Mouse (Mus musculus): Measurements from ENCODE around the gene Dock1. TPM values are rescaled to one million over a fixed set of nuclear protein-coding genes. Genes with fewer than 3 reads are reported as not detected.

Gene Dock1
- total and polyA plus RNA-seq, 3 experiments: not detected

- Histone ChIP-seq H3K4me2 (ENCODE audit: insufficient read depth, low read depth, poor library complexity, severe bottlenecking) (no peak overlapping the region), H3K4me1 (ENCODE audit: control insufficient read depth in 1 of 2, insufficient read depth in 2 of 2) (no peaks in the 10 kb centered on the region), H3K9ac (ENCODE audit: insufficient read depth, low read depth) (no peak overlapping the region), H3K27ac (ENCODE audit: insufficient read depth, low read depth) (no peak overlapping the region), H3K4me3 (replicated peaks in 1 of 3; ENCODE audit: low read depth in 2 of 3, low read length in 2 of 3, poor library complexity in 1 of 3) (no peak overlapping the region), H3K9me3 (replicated peaks; ENCODE audit: low read length) (peaks cover 87% of the 10 kb centered on the region), H3K27me3 (replicated peaks) (no peaks in the 10 kb centered on the region), H3K79me2 (replicated peaks; ENCODE audit: control insufficient read depth, extremely low read depth, insufficient read depth, poor library complexity, severe bottlenecking) (no peaks in the 10 kb centered on the region), H3K36me3 (replicated peaks in 1 of 2; ENCODE audit: control insufficient read depth in 1 of 2, insufficient read depth in 1 of 2, low read length in 1 of 2) (no peaks in the 10 kb centered on the region)
- dilution Hi-C loops (cut with MboI; ENCODE audit: extremely low pct_ligation_motif_present, extremely low pct_unique_long_range_greater_than_20kb, low sequenced_read_pairs): no loop called here
- no peak for TF ChIP-seq RCOR1 (conservative IDR thresholded peaks at IDR 0.05; ENCODE audit: low read depth, low read length)
- no peak for DNase-seq (ENCODE audit: extremely low read depth)
- in situ Hi-C loops (cut with MboI; ENCODE audit: low pct_ligation_motif_present, low pct_unique_long_range_greater_than_20kb, low sequenced_read_pairs): no loop called here
These were observed 202.1 kb downstream of the Dock1 start for GRCm38 (mm10) chr7:134872511-134872910.

GRCm38 (mm10) chr7:134872981-134873380 lies 202.5 kb downstream of the Dock1 start:
- Histone ChIP-seq H3K4me1 (ENCODE audit: control insufficient read depth in 1 of 2, insufficient read depth in 2 of 2) (no peaks in the 10 kb centered on the region), H3K79me2 (replicated peaks; ENCODE audit: control insufficient read depth, extremely low read depth, insufficient read depth, poor library complexity, severe bottlenecking) (no peaks in the 10 kb centered on the region), H3K36me3 (replicated peaks in 1 of 2; ENCODE audit: control insufficient read depth in 1 of 2, insufficient read depth in 1 of 2, low read length in 1 of 2) (no peaks in the 10 kb centered on the region), H3K27ac (ENCODE audit: insufficient read depth, low read depth) (no peak overlapping the region), H3K4me2 (ENCODE audit: insufficient read depth, low read depth, poor library complexity, severe bottlenecking) (no peak overlapping the region), H3K4me3 (replicated peaks in 1 of 3; ENCODE audit: low read depth in 2 of 3, low read length in 2 of 3, poor library complexity in 1 of 3) (no peak overlapping the region), H3K9me3 (replicated peaks; ENCODE audit: low read length) (peaks cover 87% of the 10 kb centered on the region), H3K27me3 (replicated peaks) (no peaks in the 10 kb centered on the region), H3K9ac (ENCODE audit: insufficient read depth, low read depth) (no peak overlapping the region)
- no peak for DNase-seq (ENCODE audit: extremely low read depth)
- in situ Hi-C loops (cut with MboI; ENCODE audit: low pct_ligation_motif_present, low pct_unique_long_range_greater_than_20kb, low sequenced_read_pairs): no loop called here
- dilution Hi-C loops (cut with MboI; ENCODE audit: extremely low pct_ligation_motif_present, extremely low pct_unique_long_range_greater_than_20kb, low sequenced_read_pairs): no loop called here
- TF ChIP-seq IRF4 (IDR thresholded peaks at IDR 0.05; ENCODE audit: low read depth, low read length) (no peak), PAX5 (IDR thresholded peaks at IDR 0.05; ENCODE audit: low read length) (no peak), ZNF384 (IDR thresholded peaks at IDR 0.05; ENCODE audit: low read depth, low read length) (no peak), CHD1 (IDR thresholded peaks at IDR 0.05; ENCODE audit: low read depth, low read length) (no peak), RCOR1 (conservative IDR thresholded peaks at IDR 0.05; ENCODE audit: low read depth, low read length) (no peak), HCFC1 (IDR thresholded peaks at IDR 0.05; ENCODE audit: low read depth, low read length) (no peak), JUN (IDR thresholded peaks at IDR 0.05; ENCODE audit: insufficient read depth, low read depth, low read length) (no peak), ZMIZ1 (IDR thresholded peaks at IDR 0.05; ENCODE audit: low read depth, low read length) (no peak), MAX (IDR thresholded peaks at IDR 0.05; ENCODE audit: low read length) (no peak)

GRCm38 (mm10) chr7:134878985-134879384 lies 208.5 kb downstream of the Dock1 start:
- Histone ChIP-seq H3K36me3 (replicated peaks in 1 of 2; ENCODE audit: control insufficient read depth in 1 of 2, insufficient read depth in 1 of 2, low read length in 1 of 2) (no peaks in the 10 kb centered on the region), H3K9me3 (replicated peaks; ENCODE audit: low read length) (peaks cover 78% of the 10 kb centered on the region), H3K27ac (ENCODE audit: insufficient read depth, low read depth) (no peak overlapping the region), H3K4me3 (replicated peaks in 1 of 3; ENCODE audit: low read depth in 2 of 3, low read length in 2 of 3, poor library complexity in 1 of 3) (no peak overlapping the region), H3K27me3 (replicated peaks) (no peaks in the 10 kb centered on the region), H3K9ac (ENCODE audit: insufficient read depth, low read depth) (no peak overlapping the region), H3K4me2 (ENCODE audit: insufficient read depth, low read depth, poor library complexity, severe bottlenecking) (no peak overlapping the region), H3K4me1 (ENCODE audit: control insufficient read depth in 1 of 2, insufficient read depth in 2 of 2) (no peaks in the 10 kb centered on the region), H3K79me2 (replicated peaks; ENCODE audit: control insufficient read depth, extremely low read depth, insufficient read depth, poor library complexity, severe bottlenecking) (no peaks in the 10 kb centered on the region)
- dilution Hi-C loops (cut with MboI; ENCODE audit: extremely low pct_ligation_motif_present, extremely low pct_unique_long_range_greater_than_20kb, low sequenced_read_pairs) (no loop called here), in situ Hi-C loops (cut with MboI; ENCODE audit: low pct_ligation_motif_present, low pct_unique_long_range_greater_than_20kb, low sequenced_read_pairs) (no loop called here)
- no peak for DNase-seq (ENCODE audit: extremely low read depth)
- TF ChIP-seq POLR2AphosphoS2 (IDR thresholded peaks at IDR 0.05; ENCODE audit: low read depth, low read length) (no peak), CHD1 (IDR thresholded peaks at IDR 0.05; ENCODE audit: low read depth, low read length) (no peak), TCF12 (IDR thresholded peaks at IDR 0.05; ENCODE audit: low read depth, low read length) (no peak), E2F4 (IDR thresholded peaks at IDR 0.05; ENCODE audit: insufficient replicate concordance, low read depth, low read length) (no peak), HCFC1 (IDR thresholded peaks at IDR 0.05; ENCODE audit: low read depth, low read length) (no peak), ZC3H11A (IDR thresholded peaks at IDR 0.05; ENCODE audit: low read depth, low read length) (no peak), SMC3 (IDR thresholded peaks at IDR 0.05; ENCODE audit: low read depth, low read length) (no peak), RCOR1 (conservative IDR thresholded peaks at IDR 0.05; ENCODE audit: low read depth, low read length) (no peak), GABPA (IDR thresholded peaks at IDR 0.05; ENCODE audit: insufficient replicate concordance, low read depth, low read length) (no peak)

Data from CH12.LX (cell line).